Mouse (Mus musculus) kidney, adult 2 months (tissue): ENCODE data around the gene Slc6a19.

ENCODE experiments used
- CTCF ChIP-seq: fragments of 200-500 bp; conservative IDR thresholded peaks from 2 replicates; pipeline ENCODE4 v1.5.1; 2011; ENCODE audit warnings: low read depth, mild to moderate bottlenecking, control low read depth, low read length, moderate library complexity, mixed read lengths; ENCODE audit not compliant: insufficient read depth, insufficient read length
- POLR2A ChIP-seq: fragments of 200-500 bp; IDR thresholded peaks from one replicate; pipeline ENCODE4 v1.6.1; 2011; ENCODE audit warnings: low read depth, low read length, control low read depth

DNA sequence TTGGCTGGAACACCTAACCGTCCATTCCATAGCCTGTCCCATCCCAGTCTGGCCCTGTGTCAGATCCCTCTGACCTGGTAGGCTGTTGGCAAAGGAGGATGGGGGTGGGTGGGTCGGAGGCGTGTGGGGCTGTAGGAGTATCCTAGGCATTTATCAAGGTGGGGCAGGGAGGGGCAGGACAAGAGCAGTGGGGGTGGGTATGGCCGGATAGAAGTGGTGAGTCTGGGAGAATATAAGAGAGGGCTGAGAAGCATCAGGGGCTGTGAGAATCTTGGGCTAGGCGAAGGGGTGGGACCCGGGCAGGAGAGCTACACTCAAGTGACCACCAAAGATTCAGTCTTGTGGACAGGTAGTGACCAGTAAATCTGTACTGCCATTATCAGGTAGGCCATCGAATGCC lies 27.6 kb upstream of the Slc6a19 start:
- TF ChIP-seq CTCF (no peak), POLR2A (no peak)
